Mouse (Mus musculus) WW6 (cell line): ENCODE data around the gene Pde3a.

Experiments
- DNase-seq: peaks from one replicate; pipeline ENCODE4 v3.0.0-alpha.2; 2013; ENCODE audit warnings: low read depth, low spot score

Gene Pde3a

DNA sequence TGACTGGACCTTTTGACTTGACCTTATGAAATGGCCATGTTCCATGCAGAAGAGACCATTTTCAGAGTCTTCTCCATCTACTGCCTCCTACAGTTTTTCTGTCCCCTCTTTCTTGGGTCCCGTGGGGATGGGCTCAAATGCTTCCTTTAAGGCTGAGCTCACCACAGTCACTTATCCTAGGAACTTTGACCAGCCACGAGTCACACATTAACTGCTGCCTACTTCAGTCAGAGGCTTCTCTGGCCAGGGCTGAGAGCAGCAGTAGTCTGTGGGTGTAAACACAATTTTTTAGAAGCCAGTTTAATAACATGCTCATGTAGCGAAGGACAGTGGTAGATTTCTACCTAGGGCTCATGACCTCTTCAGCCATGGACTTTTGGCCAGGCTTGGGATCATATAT lies 79.0 kb downstream of the Pde3a start:
- DNase-seq = no peak

DNA sequence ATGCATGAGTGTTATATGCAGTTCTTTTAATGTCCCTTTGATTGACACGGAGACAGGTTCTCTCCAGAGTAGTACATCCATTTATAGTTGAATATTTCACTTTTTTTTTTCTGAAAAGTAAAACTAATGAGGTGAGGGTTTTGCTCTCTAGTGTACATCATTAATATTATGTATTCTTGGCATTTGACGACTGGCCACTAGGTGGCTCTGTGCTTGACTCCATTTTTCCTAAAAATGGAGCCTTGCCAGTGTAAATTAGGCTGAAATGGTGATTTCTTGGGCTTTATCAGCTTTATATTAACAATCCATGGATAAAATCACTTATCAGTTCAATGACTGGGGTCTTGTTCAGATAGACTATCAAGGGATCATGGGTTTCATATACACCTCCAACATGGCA lies 82.4 kb downstream of the Pde3a start:
- no peak for DNase-seq

DNA sequence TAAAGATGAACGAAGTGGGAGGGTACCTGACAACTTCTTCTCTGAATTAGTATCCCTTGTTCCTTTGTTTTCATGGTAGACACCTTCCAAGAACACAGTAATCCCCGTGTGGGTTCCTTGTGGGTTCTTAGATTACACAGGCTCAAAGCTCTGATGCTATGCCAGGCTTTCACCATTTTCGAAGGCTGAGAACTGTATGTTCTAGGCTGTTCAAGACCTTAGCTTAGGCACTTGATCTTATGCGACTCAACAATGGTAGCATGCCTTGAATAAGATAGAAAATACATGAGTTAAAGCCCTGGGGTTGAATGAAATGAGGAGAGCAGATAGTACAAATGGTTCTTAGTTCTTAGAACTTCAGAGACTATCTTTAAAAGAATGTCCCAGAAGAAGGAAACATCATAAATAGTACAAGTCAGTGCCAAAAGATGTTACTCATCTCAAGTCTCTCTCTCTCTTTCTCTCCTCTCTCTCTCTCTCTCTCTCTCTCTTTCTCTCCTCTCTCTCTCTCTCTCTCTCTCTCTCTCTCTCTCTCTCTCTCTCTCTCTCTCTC lies 83.6 kb downstream of the Pde3a start:
- no peak for DNase-seq

DNA sequence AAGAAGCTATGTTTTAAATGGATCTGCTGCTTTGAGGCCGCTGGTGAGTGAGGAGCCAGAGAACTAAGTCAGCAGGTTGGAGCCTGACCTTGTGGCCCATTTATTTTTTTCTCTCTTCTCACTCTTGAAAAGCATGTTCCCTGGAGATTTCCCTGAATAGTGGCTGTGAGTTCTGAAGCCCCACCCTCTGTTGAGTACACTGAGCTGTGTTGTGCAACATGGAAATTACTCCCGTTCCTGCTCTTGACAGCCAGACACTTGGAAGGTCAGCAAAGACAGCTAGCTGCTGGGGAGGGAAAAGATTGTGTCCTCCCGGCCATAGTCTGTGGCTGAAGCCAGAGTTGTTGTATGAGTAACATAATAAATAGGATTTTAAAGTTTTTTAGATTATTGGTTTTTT lies 84.2 kb downstream of the Pde3a start:
- DNase-seq = no peak

DNA sequence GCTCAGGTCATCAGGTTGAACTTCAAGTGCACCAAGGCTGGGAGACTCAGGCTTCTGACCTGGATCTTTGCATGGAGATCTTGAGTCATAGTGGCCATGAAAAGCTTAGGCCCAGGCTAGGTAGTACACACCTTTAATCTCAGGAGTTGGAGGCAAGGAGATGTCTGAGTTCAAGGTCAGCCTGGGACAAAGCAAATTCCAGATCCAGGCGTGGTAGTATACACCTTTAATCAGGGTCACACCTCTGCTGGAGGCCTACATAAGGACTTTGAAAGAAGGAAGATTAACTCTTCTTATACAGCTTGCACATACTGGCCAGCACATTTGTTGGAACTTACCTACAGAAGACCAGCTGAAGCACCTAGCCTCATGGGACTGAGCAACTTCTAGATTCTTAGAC lies 86.8 kb downstream of the Pde3a start:
- no peak for DNase-seq

DNA sequence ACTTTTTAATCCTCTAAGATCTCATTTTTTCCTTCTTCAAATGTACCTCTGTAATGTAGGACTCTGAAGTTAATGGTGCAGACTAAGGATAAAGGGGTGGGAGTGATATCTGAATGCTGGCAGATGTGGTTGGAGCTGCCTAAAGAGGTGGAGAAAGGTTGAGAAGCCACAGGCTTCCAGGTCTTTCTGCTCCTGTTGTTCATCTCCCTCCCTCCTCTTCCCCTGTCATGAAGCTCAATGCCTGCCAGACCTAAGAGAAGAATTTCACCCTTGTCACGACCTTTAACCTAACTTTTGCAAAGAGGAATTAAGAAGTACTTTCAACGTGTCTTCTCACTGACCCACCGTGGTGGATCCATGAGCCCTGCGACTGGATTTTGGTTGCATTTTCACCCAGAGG lies 87.4 kb downstream of the Pde3a start:
- DNase-seq = no peak

DNA sequence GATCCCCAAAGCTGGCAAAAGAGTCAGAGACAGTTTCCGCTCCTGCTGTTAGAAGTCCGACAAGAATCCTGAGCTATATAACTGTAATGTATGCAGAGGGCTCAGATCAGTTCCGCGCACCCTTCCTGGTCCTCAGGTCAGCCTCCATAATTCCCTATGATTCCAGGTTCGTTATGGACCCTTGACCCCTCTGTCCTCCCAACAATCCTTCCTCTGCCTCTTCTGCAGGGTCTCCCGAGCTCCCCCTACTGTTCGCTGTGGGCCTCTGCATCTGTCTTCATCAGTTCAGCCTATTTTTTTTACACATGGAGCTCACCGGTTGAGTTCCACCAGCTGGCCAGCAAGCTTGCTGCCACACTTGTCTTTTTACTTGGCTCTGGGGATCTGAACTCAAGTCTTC lies 88.6 kb downstream of the Pde3a start:
- peak; percentile 55 for DNase-seq

DNA sequence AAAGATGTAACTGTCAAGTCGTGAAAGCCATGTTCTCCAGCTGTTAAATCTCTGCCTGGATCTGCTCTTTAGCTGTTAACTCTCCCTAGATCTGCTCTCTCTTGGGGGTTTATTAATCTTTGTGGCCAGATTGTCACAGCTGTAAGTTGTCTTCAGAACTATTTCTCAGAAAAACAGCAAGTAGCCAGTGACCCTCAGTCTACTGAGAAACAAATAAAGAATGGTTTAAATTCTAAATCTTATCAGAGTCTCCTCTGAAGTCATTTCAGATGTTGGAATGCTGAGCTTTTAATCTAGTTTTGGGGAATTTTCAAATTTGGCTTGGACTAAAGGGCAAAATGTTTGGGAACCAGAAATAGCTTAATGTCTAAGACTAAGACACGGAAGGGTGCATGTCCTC lies 92.3 kb downstream of the Pde3a start:
- DNase-seq = no peak

DNA sequence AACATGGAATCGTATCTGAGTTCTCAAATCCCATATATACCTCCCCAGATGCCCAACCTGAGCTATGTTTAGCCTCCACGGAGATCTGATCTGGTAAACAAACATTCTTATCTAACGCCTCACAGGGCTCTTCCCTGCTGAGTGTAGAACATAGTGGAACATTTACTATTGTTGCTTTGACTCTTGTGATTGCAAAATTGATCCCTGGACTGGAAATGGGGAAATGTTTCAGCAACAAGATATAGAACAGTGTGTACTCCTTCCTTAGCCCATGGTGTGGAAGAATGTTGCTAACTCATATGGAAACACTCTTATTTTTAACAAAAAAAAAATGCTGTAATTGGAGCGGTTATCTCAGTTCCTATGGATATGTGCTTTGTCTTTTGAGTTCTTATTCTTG lies 98.8 kb downstream of the Pde3a start:
- no peak for DNase-seq

DNA sequence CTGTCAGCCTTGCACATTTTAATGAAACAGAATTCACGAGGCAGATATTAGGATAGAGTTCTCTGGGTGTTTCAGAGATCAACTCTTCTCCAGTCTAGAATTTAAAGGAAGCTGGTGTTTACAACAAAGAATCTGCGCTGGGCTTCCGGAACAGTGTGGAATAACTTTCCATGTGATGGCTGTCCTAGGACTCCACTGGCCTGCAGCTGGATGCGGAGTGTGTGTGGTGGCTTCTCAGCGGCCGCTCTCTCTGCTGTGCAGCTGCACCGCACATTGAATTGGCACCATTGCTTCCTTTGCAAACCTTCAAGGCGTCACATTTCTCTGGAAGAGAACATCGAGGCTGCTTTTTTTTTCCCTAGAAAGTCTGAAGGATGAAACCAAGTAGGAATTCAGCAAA lies 99.5 kb downstream of the Pde3a start:
- DNase-seq = no peak

DNA sequence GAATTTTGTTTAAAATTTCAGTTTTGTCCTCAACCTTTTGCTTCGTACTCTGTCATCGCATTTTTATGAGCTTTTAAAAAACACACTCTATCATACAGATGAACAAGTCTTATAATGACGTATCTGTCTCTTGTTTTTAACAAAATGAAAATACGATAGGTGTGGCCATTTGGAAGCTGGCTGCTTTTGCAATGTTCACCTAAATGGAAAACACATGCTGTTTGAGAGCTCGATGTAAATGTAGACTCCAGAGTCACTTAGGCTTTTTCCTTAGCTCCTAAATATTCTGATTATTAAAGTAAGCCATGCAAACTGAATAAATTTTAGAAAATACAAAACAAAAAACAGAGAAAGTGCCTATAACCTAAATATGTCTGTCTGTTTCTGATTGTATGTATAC lies 101.2 kb downstream of the Pde3a start:
- DNase-seq = no peak

DNA sequence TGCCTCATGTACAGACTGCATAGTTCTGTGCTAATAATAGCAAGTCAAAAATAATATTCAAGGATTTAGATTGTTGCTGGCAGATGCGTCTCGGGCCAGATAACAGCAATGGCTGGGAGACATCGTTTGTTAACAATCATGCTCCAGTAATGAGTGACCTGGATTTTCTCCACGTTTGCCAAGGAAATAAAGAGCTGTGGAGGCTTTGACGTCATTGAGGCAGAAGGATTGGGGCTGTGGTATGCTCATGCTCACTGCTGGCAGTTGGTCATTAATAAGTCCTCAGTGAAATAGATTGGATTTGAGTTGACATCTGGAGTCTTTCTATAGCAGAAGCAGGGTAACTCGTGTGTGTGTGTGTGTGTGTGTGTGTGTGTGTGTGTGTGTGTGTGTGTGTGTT lies 103.2 kb downstream of the Pde3a start:
- DNase-seq = no peak

DNA sequence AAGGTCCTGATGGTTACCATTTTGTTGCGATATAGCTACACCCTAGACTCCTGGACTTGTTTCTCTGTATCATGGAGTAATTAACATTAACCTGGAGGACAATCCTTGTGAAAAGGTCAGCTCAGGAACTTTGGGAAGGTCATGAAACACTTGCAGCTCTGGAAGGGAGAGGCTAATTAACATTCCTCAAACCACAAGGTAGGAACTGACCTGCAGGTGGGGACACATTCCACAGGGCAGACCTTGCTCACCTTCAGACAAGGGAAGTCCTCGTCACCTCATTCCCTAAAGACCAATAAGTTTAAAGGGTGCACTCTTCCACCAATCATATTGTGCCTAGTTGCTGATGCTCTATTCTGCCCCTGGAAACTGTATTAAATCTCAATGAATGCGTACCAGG lies 114.6 kb downstream of the Pde3a start:
- DNase-seq = no peak

DNA sequence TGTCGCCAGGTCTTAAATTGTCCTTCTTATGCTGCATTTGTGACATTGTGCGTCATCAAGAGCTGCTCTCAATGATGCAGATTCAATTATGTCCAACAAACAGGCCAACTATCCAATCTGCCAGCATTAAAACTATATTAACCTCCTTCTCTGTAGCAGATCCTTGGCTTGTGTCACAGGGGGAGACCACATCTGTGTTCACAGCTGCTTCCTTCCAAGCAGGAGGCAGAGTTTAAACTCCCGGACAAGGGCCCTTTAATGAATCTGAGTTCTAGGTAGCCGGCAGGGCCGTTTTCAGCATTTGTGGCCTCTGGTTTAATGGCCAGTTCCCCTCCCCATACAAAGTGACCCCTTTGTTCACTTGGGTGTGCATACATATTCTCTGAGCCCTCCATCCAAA lies 118.0 kb downstream of the Pde3a start:
- DNase-seq = no peak

DNA sequence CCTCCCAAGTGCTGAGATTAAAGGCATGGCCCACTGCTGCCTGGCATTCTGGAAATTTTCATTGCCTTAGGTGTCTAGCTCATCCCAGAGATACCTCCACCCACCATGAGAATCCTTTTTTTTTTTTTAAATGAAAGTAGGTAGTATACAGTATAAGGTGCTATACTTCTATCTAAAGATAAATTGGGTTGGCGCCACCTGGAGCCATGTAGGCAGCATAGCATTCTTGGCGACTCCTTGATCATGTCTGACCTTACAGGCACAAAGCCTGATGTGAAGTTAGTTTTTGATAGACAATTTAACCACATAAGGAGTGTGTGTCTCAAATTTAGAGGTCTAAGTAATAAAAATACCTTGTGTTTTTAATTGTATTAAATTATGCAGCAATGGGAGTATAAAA lies 123.6 kb downstream of the Pde3a start:
- DNase-seq = no peak

DNA sequence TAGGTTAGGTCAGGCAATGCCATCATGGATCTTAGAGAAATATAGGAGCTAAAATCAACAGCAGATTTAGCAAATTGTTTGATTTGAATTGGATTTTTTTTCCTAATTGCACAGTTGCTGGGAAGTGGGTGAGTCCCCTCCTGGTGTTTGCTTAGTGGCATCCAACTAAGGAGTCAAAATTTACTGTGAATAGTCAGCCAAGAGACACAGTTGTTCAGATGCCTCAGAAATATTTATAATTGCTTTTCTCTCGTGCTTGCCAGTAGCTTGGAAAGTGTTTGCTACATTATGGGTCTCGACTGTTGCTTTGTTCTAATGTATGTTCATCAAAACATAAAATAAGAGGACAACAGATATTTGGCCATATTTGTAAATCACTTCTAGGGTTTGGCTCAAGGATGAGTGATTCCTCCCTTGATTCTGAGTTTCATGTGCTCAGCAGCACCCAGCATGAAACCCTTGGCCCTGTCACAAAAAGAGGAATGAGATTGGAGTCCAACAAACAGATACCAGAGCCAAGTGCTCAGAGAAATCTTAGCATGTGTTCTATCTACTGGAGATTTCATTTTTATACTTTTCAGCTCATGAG lies 125.5 kb downstream of the Pde3a start:
- DNase-seq = no peak

DNA sequence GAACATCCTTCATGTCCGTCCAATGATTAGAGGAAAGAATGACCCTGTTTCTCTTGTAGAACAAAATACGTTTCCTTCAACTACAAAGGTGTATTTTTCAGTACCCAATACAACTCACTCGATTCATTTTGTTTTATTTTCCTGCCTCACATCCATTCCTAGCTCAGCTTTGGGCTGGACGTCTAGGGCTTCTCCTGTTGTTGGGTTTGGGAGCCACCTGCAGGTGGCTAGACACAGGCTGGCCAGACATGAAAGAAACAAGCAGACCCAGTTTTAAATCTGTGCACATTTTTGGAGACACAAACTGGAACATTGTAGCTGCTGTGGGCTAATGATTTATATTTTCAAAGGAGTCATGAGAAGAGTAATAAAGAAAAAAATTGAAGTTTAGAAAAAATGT lies 126.1 kb downstream of the Pde3a start:
- no peak for DNase-seq

DNA sequence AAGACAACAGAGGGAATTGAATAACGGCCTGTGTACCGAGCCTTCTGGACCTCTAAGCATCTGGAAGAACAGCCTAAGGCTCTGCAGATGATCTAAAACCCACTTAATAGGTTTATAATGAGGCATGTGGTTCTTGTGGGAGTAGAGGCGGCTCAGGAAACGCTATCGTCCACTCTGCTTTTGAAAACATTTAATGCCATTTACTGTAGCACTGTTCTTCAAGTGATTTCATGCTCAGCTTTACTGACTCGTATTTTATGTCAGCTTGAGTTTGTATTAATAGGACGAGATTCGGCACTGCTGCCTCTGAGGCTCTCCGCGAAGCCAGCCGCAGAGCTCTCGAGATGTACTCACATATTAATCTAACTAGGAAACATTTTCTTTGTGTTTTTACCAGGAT lies 131.9 kb downstream of the Pde3a start:
- DNase-seq = no peak

DNA sequence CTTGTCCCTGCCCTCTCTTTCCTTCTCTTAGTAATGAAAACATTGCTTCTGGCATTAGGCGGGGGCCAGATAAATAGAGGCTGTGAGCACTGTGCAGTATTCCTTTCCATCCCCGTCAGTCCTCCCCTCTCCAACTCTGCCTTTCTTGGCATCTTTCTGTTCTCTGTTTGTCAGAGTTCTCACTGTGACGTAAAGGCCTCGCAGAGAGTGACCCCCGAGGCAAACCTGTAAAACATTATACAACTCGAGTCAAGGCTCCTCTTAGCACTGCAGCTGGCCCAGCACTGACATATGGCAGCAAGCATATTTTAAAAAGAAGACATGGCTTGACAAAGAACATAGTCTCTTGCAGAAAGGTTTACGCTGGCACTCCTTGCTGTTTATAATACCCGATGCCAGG lies 132.4 kb downstream of the Pde3a start:
- no peak for DNase-seq

DNA sequence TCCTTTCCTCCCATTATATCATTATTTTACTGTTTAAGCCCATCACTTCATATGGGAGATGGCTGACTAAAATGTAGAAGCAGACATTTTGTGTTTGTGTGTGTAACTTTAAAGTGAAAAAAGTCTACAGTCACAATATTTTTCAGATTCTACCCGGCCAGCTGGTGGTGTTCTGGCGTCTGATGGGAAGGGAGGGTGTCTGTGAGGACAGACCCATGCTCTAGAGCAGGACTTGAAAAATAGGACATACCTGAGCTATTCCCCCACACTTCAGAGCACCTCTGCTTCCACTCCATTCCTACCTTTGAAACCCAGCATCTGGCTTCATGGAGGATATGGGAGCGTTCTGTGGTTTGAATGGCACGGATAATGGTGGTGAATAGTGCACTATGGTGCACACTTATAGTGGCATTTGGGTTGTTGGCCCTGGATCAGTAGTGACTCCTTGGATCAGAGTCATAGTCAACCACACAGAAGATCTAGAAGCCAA lies 132.9 kb downstream of the Pde3a start:
- DNase-seq = no peak

DNA sequence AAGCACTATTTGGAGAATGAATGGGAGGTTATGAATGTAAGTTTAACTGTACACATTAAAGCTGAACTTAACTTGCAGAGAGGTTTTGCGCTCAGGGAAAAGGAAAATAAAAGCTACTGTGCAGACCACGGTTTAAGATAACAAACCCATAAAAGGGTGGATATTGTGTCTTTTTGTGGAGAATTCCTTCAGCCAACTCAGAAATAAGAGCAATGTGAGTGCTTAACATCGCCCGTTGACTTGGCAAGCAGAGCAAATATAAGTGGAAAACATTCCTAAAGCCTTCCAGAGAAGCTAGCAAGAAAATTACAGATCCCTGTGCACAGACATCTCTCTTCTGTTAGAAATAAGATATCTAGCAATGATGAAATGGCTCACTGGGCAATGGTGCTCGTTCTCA lies 139.0 kb downstream of the Pde3a start:
- DNase-seq = no peak

DNA sequence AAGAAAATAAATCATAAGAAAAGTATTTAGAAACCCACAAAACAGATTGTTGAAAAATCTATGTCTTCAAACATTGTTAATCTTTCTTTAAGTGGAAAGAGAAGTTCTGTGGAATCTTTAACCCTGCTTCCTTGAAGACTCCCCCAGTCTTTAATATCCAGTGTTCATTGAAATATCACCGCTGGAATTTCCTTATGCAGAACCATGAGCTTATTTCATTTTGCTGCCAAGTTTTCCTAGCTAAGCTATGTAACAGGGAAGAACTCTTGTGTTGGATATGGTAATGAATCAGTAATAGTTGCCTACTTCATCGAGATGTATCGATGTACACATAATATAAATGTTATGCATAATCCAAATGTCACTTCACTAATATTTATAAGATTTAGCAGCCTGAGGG lies 146.9 kb downstream of the Pde3a start:
- no peak for DNase-seq

DNA sequence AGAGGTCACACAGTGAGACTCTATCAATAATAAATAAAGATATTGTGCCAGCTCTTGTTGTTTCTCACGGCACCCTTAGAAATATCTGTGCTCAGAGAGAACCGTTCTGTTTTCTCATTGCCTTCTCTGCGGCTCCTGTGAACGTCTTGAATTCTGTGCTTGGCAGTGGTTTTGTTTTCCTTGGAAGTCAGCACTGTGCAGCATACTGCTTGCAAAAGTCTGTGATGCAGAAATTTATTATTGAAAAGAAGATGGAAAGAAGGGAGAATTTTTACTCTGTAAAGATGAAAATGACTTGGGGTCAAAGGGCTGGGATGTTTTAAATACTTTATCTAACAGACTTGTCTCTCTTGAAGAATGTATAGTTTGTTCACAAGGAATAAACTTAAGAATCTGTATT lies 150.3 kb downstream of the Pde3a start:
- DNase-seq = no peak

DNA sequence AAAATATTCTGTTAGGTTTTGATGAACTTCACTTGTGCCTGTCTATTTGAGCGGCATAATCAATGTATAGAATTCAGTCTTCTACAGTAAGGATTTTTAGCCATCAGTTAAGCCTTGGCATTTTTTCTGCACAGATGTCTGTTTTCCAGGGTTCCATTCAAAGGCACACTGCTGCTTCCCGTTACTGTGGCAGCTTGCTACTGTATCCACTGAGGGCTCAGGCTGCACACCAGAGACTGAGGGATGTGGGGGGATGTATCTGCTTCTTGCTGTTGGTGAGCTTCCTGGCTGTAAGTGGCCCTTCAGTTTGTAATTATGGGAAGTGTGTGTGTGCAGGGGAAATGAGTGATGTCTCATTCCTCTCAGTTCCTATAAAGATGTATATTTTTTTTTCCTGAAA lies 154.9 kb downstream of the Pde3a start:
- DNase-seq = no peak
